Mouse (Mus musculus): ENCODE measurements around the gene Rrp9.
"Not testable (repeated sequence)": the region's sequence is repeated elsewhere in the genome, so short reads cannot be mapped to it uniquely, and the experiment has no call there.

Rrp9 gene

DNA sequence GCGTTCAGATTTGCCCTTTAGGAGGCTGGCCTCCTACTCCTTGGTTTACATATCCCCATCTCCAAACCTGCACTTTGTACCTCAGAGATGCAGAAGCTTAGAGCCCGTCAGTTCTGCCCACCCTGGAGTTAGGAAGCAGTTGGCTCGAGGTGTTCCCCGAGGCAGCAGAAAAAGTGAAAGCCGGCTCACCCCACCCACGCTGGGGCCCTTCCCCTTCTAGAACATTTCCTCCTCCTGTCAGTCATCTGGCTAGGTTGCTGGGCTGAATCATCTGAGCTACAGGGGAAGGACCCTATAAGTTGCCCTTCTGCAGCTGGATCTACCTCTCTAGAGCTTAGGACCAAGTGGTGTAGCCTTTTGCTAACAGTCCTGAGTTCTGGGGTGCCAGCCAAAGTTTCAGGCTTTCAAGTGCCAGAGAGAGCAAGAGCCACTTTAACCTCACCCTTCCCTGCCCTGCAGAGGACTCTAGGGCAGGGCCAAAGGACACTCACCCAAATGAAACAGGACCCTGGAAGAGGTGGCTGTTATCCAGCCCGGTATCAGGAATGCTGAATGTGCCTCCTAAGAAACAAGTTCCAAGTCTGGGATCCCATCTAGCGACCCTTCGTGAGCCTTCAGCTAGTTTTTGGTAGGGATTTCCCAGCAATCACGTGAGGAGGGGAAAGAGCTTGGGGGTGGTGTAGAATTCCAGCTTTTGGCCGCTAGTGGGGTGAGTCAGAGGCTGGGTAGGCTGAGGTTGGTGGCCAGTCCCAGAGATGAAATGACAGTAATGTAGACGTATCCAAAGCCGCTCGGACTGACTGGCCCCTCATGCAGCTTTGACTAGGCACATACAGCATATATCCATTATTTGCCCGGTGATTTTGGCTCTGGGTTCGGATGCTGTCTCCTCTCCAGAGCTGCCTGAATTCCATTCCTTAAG is 500 bp downstream of the Rrp9 start:
- peak; percentile 75 to 77 for DNase-seq

DNA sequence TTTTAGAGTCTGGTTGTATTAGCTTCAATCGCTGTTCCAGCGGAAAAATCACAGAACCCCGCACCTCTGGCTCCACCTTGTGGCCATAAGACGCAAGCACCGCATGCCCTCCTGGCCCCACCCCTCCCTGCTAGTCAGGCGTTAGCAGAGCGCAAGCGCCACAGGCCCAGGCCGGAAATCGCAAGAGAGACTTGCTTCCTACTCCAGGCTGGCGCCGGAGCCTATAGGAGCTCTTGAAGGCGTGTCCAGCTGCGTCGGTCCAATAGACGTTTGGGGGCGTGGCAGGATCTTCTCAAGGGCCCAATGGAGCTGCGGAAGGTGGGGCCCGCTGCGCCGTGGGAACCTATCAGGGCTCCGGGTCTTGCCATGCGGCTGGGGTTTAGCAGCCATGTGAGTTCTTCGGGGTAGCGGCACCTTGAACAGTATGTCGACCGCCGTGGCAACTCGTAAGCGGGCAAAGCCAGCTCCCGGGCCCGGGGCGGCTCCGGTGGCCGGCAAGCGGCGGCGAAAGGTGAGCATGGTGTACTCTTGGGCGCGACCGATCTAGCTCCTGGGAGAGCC is 1.2 kb downstream of the Rrp9 start, which contains the start of gene Parp3:
Parp3 (minus strand) TSS at position 26 of the 561 bp plus-strand sequence.
- peak; percentile 95 to 98 for DNase-seq

DNA sequence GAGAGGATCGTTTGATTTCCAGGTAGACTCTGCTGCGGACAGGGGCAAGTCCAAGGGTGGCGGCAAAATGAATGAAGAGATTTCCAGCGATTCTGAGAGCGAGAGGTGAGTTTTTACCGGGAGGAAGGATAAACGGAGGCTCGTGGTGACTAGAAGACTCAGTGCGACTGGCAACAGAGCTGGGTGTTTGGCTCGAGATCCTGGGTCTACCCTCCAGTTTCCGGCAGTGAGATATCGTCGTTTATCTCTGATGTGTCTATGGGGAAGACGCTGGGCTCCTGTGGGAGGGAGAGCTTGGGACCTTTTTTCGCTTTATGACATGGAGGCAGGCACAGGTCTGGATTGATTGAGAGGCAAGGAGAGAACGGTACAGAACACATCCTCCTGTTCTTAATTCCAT is 1.9 kb downstream of the Rrp9 start:
- DNase-seq = no peak

DNA sequence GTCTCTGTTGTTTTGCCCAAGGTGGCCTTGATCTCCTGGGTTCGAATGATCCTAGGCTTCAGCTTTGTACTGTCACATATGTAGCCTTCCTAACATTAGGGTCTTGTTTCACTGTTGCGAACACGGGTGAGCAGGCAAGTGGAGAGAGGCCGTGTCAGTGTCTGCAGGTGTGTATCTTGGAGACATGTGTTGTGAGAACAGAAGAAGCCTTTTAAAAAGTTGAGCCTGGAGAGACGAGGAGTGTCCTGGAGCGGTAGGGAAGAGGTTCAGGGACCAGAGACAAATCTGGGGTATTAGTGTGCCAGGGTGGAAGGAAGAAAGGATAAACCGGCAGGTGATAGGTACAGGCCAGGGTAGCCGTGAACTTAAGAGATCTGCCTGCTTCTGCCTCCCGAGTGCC is 2.3 kb downstream of the Rrp9 start:
- no peak for DNase-seq

DNA sequence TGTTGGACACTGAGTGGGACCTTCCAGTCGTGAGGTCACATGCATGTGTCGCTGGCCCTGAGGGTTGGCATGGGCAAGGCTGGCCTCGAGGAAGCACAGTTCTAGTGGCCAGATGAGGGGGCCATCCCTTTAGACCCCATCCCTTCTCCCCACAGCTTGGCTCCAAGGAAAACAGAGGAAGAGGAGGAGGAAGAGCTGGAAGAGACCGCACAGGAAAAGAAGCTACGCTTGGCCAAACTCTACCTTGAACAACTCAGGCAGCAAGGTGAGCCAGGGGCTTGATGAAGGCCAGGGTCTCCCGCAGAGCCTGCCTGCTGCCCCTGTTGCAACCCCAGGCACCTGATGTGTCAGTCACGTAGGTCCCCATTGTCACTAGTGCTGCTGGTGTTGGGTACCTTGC is 4.8 kb downstream of the Rrp9 start:
- no peak for DNase-seq

DNA sequence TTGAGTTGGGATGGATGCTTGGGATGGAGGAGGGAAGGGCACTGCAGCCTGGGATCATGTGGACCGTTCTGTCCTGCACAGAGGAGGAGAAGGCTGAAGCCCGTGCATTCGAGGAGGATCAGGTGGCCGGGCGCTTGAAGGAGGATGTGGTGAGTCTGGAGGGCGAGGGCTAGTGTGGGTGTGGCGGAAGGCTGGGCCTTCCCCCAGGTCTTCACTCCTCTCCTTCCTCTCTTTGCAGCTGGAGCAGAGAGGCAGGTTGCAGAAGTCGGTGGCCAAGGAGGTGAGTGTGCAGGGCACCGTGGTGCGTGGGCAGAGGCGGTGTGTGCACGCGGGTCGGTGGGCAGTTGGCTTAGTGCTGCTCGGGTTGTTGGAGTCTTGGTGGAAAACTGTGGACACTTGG is 5.3 kb downstream of the Rrp9 start:
- DNase-seq = no peak

DNA sequence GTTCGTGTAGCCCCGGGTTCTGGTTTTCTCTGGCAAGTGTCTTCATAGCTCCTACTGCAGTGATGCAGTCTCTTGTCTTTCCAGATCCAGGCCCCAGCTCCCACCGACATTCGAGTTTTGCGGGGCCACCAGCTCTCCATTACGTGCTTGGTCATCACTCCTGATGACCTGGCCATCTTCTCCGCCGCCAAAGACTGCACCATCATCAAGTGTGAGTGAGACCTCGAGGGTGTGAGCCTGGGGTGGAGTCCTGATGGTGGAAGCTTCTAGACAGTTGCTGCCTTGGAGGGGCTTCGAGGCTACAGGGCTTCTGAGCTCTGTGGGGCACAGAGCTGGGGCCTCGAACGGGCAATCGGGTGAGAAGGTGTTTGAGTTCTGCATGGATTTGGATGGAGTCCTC is 5.9 kb downstream of the Rrp9 start:
- DNase-seq = no peak

DNA sequence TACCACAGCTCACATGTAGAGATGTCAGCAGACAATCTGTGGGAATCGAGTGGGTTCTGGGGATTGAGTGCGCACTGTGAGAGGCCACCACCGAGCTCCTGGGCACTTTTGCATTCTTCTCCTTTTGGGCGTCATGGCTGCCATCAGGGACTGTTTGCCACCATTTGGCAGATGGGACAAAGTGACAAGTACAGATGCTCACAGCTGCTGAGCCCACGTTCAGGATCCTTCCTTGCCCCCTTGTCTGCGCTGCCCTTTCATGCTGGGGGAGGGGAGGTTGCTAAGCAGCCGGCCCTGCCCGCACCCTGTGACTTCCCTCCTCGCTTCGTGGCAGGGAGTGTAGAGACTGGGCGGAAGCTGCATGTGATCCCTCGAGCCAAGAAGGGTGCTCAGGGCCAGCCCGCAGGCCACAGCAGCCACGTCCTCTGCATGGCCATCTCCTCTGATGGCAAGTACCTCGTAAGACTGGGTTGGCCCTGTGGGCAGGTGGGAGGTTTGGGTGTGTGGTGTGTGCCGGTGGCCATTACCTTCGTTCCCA is 6.9 kb downstream of the Rrp9 start:
- DNase-seq = no peak

DNA sequence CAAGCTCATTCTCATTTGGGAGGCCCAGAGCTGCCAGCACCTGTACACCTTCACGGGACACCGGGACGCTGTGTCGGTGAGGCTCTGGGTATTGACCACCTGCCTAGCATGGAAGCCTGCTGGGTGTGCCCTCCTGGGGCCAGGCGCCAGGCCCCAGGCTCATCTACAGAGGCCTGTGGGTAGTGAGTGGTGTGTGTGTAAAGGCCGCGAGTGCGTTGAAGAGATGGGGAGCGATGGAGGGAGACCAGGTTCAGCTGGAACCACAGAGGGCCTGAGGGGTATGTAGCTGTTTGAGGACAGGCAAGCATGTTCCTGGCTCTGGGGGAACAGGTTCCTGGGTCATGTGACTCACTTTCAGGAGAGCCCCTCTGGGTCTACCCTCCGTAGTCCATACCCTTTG is 7.4 kb downstream of the Rrp9 start:
- no peak for DNase-seq

DNA sequence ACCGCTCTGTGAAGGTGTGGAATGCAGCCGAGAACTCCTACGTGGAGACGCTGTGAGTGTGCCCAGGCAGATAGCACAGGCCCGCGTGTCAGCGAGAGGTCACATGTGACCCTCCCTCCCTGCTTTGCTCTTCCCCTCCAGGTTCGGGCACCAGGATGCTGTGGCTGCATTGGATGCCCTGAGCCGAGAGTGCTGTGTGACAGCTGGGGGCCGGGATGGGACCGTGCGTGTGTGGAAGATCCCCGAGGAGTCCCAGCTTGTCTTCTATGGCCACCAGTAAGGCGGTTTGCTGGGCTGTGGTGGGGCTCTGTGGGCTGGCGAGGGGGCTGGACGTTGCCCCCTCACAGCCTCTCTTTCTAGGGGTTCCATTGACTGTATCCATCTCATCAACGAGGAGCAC is 7.8 kb downstream of the Rrp9 start:
- DNase-seq = no peak

DNA sequence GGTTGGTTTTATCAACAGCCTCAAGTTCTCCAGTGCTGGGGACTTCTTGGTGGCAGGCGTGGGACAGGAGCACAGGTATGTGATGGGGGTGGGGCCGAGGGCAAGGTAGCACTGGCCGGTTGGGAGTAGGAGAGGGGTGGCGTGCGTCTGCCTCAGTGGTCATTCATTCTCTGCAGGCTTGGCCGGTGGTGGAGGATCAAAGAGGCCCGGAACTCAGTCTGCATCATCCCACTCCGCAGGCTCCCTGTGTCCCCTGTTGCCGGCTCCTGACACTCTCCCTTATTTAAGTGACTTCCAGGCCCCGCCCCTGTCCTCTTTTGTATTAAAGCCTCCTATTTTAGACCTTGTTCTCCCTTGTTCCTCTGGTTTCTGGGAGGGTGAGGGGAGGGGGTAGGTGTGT is 9.3 kb downstream of the Rrp9 start:
- DNase-seq = no peak

DNA sequence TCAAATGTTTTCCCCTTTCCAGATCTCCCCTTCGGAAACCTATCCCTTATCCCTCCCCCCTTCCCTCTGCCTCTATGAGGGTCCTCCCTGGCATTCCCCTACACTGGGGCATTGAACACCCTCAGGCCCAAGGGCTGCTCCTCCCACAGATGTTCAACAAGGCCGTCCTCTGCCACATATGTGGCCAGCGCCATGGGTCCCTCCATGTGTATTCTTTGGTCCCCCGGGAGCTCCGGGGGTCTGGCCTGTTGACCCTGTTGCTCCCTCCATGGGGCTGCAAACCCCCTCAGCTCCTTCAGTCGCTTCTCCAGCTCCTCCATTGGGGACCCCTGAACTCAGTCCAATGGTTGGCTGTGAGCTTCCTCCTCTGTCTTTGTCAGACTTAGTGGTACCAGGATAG is 11.8 kb downstream of the Rrp9 start:
- not testable (repeated sequence) for DNase-seq

DNA sequence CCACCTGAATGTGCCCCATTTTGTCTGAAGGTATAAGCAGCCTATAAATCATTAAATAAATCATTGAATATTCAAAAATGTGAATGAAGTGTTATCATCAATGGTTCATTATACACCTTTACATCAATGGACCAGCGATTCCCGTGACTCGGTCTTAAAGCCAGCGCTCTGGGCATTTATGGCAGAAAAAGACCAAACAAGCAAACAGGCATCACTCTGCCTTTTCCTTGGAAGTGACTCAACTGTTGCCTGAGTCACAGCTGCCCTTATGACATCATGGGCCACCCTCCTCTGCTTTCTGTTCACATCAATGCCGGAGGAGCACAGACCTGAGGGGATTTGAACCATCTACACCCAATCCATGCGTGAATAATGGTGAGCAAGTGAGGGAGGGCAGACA is 23.9 kb downstream of the Rrp9 start, which contains the start of gene Iqcf1:
Iqcf1 (plus strand) TSS at position 301 of the 400 bp plus-strand sequence.
- DNase-seq = no peak

DNA sequence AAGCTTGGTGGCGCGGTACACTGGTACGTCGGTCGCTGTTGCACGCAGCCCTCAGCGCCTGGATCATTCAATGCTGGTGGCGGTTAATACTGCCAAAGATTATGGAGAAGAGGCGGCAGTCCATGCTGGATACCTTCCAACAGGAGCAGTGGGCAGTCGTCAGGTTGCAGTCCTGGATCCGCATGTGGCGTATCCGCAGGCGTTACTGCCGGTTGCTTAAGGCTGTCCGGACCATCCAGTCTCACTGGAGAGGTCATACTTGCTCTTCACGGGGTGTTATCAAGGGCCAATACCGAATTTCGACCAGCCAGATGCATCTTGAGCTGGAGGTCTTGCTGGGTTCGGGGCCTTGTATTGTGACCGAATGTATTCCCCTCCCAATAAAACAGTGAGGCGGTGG is 26.1 kb downstream of the Rrp9 start:
- DNase-seq = no peak

DNA sequence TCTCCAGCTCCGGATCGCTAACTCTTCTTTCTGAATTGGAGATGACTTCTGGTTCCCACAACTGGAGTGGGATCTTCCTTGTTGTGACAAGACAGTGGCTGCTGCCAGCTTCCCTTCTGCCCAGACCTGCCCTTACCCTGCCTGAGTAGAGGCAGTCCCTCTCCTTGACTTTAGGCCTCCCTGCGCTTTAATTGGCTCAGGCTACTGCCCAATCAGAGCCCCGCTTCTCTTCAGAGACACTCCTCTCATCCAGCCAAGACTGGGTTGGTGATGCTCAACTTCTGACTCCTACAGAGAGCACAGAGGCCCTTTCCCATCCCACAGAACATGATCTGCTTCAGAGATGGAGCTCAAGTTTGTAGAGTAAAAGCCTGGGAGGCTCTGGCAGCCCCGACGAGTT is 28.5 kb downstream of the Rrp9 start:
- DNase-seq = no peak

DNA sequence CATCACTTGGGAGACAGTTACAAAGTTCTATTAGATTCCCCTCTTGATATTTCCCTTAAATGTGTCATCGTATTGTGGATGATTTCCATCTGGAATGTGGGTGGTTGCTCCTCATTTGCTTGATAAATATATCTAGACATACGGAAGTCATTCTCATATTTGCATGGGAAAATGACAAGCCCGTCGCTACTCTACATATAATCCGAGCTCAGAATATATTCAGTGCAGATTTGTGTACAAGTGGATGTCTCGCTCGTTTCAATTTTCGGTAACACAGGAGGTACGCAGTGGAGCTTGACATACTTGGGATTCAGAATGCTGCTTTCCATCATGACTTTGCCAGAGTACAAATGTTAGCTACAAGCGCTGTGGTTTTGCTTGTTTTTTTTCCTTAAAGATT is 33.6 kb downstream of the Rrp9 start:
- DNase-seq = no peak

DNA sequence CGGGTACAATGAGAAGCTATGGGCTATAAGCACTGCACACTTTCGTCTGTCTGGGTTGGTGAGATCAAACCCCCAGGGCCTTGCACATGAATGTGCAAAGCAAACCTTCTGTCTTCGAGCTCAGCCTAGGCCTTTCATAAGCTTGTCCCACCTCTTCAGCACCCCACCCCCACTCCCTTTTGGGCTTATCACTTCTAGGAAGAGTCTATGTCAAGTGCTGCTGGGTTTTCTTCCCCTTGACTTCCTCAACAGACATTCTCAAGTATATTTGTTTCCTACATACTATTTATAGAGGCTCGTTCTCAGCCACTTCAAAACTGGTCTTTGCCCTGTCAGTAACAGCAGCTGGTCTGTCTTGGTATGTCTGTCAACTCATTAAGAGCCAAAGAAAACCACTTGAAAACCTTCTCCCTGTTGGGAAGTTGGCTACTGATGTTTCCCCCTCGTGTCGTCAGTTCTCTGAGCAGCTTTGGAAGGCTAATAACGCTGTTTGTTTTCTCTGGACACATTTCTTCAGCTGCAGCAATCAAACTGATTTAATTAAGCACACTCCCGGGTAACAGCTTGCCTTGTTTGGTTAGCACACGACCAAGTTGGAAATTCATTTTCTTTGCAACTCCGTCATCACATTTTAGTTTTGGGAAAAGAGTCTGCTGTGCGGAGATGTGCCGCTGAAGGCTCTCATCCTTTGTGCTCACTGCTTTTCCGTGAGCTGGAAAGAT is 37.1 kb downstream of the Rrp9 start:
- DNase-seq = no peak

DNA sequence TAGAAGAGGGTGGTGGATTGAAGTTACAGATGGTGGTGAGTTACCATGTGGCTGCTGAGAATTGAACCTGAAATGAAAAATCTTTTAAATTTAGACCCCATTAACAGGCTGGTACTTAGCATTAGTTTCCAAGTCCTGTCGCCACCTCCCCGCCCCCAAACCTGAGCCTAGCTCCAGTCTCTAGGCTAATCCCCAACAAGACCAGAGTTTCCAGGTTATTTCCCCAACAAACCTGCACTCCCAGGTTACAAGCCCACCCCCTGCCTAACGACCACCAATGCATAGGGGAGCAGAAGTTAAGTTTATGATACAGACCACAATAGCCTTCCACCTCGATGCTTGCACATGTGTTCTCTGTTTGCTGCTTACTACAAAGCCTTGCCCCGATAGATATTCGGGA is 37.8 kb downstream of the Rrp9 start:
- DNase-seq = no peak

DNA sequence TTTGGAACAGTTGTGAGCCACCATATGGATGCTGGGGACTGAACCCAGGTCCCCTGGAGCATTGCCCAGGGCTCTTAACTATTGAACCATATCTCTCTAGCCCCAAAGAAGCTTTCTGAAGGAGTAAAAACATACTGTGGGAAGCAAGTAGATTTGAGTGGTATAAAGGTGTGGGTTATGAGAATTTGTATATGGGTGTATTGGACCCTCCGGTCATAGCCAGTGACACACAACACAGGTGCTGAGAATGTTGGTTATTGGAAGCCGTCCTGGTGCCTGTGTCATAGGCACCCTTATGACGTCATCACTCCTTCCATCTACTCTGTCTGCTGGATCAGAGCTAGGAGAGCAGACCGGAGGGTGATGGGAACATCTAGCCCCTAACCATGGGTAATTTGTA is 38.5 kb downstream of the Rrp9 start, which contains the start of gene Iqcf5:
Iqcf5 (plus strand) TSS at position 301 of the 400 bp plus-strand sequence.
- DNase-seq = no peak

DNA sequence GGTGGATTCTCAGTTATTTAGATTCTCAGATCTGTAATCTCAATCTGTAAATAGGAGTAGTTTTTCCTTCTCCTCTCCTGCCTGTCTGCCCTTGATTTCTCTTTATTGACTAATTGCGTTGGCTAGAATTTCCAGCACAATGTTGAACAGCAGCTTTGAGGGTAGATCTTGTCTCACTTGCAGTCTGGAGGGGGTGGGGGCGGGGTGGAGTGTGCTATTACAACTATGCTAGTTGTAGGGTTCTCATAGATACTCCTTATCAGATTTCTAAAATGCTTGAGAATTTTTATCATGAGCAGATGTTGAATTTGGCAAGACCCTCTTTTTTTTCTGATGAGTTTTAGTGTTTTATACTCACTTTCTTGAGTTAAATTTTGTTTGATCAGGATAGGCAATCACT is 43.7 kb downstream of the Rrp9 start:
- DNase-seq = no peak

DNA sequence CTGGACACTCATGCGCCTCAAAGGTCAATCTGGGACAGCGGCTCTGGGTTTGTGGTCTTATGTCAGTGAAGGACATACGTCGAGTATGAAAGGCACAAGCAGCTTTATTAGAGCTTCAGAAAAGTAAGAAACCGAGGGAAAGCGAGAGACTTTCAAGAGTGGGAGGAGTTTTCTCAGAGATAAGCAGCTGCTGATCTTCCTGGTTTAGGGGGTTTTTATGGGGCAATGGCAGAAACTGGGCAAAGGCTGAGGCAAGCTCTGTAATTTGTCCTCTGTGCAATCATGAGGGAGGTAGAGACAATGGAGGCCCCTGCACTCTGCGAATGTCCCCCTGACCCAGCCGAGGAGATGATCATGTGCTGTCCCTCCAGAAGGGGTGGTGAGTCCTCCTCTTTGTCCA is 44.1 kb downstream of the Rrp9 start:
- DNase-seq = no peak

DNA sequence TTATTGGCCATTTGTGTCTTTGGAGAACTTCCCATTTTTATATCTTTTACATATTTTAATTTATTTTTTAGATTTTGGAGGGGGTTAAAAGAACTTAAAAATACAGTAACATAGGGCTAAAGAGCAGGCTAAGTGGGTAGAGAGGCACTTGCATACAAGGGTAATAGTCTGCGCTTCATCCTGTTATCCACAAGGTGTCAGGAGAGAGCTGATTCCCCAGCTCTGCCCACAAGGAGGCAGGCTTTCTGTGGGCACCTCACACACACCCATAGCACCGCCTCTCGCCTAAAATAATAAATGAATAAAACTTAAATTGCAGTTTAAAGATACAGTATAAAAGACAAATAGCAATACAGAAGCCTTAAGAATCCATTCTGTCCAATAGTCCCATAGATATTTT is 56.1 kb downstream of the Rrp9 start:
- peak; percentile 29 to 42 for DNase-seq

DNA sequence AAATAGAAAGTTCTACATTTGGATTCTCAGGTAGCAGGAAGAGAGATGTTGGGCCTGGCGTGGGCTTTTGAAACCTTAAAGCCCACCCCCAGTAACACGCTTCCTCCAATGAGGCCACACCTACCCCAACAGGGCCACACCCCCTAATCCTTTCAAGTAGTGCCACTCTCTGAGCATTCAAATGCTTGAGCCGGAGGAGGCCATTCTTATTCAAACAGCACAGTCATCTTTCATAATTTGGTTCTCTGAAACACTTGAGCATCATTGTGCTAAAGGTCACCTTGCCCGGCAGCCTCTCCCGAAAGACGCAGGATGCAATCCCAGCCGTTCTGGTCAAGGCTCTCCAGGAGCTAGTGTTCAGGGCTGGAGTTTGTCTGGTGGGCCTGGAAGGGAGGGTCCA is 58.5 kb downstream of the Rrp9 start:
- DNase-seq = no peak

DNA sequence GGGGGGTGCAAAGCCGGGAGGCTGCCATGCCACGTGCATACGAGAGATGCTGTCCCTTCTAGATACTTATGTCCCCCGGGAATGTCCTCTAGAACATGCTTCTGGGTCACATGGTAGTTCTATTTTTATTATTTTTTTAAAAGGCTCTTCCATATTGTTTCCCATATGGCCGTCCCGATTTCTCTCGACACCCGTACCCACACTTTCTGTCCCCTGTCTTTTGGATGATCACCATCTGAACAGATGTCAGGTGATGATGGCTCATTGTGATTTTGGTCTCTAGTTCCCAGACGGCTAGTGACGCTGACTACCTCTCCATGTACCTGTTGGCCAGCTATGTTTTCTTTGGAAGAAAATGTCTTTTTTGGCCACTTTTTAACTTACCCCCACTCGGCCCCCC is 59.2 kb downstream of the Rrp9 start:
- no peak for DNase-seq

Measured in B cell, adult 2 months (primary cell).